Mouse (Mus musculus): Measurements from ENCODE around the gene Pdk2. TPM values are rescaled to one million over a fixed set of nuclear protein-coding genes. Genes with fewer than 3 reads are reported as not detected.

Gene Pdk2
- total RNA-seq, 2 experiments from 2014 or later = 254 to 274 TPM

DNA sequence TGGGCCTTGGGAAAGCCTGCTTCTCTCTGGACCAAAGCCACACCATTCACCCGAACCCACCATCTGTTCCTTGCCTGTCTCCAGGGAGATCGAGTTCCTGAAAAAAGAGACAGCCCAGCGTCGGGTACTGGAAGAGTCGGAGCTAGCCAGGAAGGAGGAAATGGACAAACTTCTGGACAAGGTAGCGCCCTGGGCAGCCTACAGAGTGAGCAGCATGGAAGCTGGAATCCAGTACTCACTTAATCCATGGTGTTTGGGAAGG, 36.3 kb downstream of the Pdk2 start:
- DNase-seq (ENCODE audit: low spot score in 2 of 2) = no peak

DNA sequence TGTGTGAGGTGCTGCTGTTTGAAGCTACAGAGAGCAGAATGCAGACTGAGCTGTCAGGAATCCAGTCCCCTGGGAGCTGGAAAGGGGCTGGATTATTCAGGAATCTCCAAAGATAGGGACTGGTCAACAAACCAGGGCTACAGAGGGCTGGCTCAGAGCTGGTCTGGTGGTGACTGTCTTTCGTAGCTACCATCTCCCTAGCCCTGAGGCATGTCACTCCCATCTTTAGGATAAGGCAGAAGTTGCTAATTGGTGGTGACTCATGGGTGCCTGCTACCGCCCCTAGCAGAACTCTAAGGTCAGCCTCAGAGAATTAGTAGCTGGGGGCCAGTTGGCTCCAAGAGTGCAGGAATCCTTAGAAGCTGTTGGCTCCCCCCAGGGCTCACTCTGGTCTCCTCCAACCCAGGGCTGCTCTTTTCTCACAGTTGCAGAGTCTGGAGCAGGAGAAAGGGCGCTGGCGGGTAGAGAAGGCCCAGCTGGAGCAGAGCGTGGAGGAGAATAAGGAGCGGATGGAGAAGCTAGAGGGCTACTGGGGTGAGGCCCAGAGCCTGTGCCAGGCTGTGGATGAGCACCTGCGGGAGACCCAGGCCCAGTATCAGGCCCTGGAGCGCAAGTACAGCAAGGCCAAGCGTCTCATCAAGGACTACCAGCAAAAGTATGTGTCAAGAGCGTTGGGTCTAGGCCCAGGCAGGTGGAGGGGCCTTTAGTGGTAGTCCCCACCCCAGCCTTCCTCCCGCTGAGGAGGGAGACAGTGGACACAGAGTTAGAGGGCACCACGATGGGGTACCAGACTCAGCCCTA, 36.8 kb downstream of the Pdk2 start:
- DNase-seq (ENCODE audit: low spot score in 2 of 2) = no peak

DNA sequence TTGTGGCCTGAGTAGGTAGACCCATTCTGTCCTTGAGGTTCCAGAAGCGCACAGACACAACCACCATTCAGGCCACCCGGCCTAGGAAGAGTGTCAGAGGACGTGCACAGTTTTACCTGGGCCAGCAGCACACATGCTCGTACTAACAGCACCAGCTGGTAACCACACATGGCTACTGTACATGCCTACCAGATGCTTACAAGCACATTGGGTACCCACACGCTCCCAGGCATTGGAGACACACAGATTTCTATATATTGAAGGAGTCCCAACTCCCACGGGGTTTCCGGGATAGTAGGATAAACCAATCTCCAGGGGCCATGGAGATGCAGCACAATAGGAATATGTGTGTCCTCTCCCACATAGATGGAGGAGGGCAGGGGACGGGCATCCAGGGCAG, 38.4 kb downstream of the Pdk2 start:
- no peak for DNase-seq (ENCODE audit: low spot score in 2 of 2)

DNA sequence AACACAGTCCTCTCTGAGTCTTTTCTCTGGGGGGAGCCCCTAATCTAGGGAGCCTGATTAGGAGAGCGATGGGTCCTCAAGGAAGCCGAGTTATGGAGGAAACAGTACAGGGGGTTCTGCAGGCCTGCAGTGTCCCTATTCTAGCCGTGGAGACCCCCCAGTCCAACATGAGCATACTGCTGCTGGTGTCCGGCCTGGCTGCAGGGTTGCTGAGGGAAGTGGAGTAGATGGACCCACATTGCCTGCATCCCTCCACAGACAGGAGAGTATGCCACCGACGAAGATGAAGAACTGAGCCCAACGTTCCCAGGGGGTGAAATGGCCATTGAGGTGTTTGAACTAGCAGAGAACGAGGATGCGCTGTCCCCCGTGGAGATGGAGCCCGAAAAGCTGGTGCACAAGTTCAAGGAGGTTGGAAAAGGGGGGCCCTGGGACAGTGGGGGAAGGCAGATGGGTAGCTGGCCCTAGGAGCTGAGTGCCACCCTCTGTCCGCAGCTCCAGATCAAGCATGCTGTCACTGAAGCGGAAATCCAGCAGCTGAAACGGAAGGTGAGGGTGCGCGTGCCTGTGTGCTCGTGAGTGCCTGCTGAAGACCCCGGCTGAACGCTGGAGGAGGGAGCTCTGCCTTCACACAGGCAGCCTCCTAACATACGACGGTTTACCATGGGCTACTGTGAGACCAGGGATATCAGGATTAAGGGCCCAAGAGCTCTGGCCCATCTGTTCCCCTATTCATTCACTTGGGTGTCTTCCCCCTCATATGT, 39.4 kb downstream of the Pdk2 start:
- no peak for DNase-seq (ENCODE audit: low spot score in 2 of 2)

DNA sequence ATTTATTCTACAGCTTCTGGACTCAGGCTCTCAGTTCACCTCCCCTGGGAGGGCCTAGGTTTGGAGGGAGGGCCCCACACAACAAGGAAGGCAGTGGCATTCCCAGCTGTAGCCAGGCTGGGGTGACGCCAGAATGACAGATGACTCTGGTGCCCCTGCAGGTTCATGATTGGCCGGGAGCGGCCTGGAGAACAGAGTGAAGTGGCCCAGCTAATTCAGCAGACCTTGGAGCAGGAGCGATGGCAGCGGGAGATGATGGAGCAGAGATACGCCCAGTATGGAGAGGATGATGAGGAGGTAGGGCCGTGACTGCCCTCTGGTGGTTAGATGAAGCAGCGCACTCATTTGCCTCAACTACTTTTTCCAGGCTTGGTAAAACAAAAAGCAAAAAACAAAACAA, 40.1 kb downstream of the Pdk2 start:
- DNase-seq (ENCODE audit: low spot score in 2 of 2) = peak in 1 of 2 experiments; percentile 67

DNA sequence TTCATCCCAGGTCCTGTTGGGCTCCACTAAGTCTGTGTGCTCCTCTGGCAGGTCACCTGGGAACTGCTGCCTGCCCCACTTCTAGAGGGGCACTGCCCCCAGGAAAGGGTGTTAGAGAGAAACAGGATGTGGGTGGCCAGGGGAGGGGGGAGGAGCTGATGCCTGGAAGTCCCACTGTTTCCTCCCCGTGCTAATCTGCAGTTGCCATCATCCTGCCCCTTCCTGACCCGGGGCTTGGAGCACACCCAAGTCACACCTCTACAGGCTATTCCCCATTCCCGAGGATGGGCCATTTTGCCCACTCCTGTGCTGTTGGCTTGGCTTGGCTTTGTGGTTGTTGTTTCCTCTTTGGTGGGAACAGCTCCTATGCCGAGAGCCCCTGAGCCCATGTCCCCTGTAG, 40.6 kb downstream of the Pdk2 start:
- DNase-seq (ENCODE audit: low spot score in 2 of 2) = no peak

DNA sequence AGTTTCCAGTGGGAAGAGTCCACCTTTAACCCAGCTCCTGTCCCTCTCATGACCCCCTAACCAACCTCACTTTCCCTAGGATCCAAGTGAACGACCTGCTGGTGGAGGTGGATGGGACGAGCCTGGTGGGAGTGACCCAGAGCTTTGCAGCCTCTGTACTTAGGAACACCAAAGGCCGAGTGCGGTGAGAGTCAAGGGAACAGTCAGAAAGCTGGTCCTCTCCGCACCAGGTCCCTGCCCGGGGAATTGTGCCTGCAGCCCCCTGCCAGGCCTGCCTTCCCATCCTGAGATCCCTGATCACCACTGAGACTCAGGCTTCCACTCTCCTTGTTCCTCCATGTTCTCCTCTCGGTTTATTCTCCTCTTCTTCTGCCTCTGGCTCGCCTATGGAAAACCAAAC, 41.0 kb downstream of the Pdk2 start:
- DNase-seq (ENCODE audit: low spot score in 2 of 2) = no peak

DNA sequence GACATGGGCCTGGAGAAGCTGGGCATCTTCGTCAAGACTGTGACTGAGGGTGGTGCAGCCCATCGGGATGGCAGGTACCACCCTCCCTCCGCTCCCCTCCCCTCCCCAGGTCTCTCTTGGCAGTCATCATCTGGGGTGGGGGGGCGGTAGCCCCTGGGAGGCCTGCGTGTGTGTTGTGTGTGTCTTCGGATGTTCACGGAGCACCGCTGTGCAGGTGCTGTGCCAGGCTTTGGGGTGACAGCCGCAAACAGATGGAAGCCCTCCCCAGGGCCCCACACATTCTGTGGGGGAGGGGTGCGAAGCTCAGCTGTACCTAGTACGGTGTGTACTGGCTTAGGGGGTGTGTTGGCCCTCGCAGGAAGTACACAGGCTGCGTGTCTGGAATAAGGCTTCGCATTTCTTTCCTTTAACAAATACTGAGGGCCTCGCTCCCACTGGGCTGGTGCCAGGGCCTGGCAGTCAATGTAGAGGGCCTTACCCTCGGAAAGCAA, 43.1 kb downstream of the Pdk2 start:
- DNase-seq (ENCODE audit: low spot score in 2 of 2) = no peak

DNA sequence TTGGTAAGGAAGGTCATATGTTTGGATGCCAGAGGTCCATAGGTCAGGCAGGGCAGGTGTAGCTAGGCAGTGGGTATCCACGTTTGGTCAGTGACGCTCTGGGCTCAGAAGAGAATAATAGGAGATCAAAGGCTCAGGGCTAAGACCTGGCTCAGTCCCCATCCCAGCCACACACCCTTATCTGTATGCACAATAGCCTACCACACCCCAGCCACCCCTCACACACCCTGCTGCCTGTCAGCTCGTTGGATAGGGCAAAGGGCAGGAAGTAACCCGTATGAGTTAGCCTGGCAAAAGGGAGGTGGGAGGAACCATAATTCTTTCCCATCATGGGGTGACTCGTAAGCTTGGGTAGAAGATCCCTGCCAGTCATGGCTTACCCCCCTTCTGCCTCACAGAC, 43.6 kb downstream of the Pdk2 start:
- no peak for DNase-seq (ENCODE audit: low spot score in 2 of 2)

DNA sequence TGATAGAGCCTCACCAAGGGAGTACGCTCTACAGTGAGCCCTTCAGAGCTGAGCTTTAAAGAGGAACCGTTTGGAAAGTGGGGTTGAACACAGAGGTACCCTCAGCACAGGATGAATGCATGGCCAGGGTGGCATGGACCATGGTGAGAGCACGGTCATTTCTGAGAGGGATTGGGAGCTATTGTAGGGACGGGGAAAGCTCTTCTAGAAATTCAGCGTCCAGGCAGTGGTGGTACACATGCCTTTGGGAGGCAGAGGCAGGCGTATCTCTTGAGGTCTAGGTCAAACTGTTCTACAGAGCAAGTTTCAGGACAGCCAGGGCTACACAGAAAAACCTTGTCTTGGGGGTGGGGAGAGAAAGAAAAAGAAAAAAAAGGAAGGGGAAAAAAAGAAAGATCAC, 44.2 kb downstream of the Pdk2 start:
- DNase-seq (ENCODE audit: low spot score in 2 of 2) = no peak

DNA sequence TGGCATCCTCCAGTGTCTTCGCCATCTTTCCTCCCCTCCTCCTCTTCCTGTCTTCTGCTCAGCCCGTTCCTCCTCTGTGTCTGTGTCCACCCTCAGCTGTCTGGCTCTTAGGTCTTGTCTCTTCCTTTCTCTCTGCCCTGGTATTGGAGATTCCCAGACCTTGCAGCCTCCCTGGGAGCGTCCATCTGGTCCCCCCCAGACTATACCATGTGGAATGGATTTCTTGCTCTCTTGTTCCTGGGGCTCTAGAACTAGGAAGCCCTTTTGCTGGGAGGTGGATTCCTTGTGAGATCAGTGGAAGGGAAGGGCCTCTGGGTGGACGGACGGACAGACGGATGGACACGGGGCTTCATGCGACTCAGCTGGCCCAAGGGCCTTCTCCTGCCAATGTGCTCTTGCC, 45.1 kb downstream of the Pdk2 start:
- DNase-seq (ENCODE audit: low spot score in 2 of 2) = no peak

DNA sequence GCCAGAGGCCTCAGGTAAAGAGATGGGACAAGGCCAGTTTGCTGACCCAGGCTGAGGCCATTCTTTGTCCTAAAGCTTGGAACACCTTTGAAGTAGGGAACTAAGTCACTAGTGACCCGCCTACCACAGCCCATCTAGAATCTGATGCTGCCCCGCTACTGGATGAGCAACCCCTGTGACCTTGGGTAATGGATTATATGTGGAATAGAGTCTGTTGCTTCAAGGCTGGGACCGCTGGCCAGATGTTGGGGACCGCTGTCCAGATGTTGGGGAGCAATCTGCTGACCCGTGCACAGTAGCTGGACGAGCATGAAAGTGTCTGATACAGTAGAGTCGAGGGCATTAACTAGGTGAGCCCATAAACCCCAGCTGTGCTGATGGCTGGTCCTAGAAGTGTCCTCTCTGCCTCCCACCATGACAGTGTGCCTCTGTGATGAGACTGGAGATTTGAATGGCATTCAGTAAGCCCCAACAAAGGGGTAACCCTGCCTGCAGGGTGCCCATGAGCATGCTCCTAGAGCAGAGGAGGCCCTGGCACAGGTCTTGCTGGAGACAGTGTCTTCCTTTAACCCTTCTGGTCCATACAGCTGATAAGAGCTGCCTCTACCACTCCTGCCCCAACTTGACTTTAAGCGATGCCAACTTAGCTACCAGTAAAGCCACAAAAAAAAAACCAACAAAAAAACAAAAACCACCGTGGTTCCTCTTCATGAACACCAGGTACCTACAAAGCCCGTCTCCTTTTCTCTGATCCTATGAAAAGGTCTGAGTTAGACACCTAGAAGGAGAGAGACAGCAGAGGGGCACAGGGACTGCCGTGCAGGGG, 46.0 kb downstream of the Pdk2 start:
- DNase-seq (ENCODE audit: low spot score in 2 of 2) = no peak

DNA sequence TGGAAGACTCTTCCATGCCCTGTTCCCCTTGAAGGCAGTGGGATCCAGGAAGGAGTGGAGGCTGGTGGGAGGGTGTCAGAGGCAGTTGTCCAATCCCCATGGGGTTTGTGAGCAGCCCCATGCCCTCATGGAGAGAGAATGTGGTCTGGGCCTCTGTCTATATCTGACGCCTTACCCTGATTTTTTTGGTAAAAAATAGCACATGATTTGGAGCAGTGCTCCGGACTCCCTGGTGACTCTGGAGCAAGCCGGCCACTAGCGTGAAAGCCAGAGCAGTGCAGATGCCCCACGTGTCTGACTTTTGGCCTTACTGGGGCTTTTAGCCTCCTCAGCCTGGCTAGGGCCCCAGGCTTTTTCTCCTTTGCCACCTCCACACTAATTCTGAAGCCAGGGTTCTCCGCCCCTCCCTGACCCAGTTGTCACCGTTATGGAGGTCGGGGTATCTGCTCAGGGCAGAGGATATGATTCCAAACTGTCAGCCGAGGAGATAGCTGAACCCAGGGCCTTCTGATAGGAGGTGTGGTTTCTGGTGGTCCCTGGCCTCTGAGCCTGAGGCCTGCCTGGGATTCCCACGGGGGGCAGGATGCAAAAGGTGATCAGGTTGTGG, 46.8 kb downstream of the Pdk2 start:
- DNase-seq (ENCODE audit: low spot score in 2 of 2) = no peak

DNA sequence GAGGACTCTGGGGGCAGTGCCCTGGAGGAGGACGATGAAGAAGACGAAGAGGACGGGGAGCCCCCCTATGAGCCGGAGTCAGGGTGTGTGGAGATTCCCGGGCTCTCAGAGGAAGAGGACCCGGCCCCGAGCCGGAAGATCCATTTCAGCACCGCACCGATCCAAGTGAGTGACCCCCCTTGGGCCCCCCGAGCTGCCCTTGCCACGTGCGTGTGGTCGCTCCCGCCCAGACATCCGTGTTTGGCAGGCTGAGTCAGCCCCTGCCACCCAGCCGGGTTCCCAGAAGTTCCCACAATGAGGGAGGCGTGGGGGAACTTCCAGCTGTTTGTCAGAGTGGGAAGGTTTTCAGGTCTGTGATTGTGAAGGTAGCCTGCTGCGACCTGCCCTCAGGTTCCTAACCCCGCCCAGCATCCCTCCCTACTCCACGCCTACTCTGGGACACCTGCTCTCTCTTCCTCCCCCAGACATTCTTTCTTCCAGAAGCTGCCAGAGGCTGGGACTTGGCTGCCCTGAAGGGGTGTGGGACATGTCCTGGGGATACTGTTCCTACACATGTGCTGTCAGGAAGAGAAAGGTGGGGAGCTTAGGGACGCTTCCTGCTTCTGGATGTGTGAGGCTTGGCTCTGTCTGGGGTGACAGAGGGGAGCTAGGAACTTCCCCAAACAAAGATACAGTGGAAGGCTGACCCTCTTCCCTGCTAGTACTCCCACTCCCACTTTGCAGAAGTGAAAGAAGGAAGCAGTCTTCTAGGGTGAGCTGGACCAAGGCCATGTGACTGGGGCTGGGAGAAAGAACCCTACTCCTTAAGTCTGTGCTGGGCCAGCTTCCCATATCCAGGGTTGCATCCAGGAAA, 48.2 kb downstream of the Pdk2 start:
- peak in 1 of 2 experiments; percentile 62 for DNase-seq (ENCODE audit: low spot score in 2 of 2)

DNA sequence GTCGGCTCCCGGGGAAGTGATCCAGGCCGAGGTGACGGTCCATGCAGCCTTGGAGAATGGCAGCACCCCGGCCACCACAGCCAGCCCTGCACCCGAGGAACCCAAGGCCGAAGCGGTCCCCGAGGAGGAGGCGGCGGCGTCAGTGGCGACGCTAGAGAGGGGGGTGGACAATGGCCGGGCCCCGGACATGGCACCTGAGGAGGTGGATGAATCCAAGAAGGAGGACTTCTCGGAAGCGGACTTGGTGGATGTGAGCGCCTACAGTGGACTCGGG, 48.7 kb downstream of the Pdk2 start:
- no peak for DNase-seq (ENCODE audit: low spot score in 2 of 2)

DNA sequence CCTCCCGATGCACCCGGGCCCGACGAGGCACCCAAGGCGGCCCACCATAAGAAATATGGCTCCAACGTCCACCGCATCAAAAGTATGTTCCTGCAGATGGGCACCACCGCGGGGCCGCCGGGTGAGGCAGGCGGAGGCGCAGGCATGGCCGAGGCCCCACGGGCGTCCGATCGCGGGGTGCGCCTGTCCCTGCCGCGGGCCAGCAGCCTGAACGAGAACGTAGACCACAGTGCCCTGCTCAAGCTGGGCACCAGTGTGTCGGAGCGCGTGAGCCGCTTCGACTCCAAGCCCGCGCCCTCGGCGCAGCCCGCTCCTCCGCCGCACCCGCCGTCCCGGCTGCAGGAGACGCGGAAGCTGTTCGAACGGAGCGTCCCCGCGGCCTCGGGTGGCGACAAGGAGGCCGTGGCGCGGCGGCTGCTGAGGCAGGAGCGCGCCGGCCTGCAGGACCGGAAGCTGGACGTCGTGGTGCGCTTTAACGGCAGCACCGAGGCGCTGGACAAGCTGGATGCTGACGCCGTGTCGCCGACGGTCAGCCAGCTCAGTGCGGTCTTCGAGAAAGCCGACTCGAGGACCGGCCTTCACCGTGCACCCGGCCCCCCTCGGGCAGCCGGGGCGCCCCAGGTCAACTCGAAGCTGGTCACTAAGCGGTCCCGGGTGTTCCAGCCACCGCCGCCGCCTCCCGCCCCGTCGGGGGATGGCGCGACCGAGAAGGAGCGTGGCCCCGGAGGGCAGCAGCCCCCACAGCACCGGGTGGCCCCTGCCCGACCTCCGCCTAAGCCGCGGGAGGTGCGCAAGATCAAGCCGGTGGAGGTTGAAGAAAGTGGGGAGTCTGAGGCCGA, 49.3 kb downstream of the Pdk2 start:
- DNase-seq (ENCODE audit: low spot score in 2 of 2) = peak in 1 of 2 experiments; percentile 58

DNA sequence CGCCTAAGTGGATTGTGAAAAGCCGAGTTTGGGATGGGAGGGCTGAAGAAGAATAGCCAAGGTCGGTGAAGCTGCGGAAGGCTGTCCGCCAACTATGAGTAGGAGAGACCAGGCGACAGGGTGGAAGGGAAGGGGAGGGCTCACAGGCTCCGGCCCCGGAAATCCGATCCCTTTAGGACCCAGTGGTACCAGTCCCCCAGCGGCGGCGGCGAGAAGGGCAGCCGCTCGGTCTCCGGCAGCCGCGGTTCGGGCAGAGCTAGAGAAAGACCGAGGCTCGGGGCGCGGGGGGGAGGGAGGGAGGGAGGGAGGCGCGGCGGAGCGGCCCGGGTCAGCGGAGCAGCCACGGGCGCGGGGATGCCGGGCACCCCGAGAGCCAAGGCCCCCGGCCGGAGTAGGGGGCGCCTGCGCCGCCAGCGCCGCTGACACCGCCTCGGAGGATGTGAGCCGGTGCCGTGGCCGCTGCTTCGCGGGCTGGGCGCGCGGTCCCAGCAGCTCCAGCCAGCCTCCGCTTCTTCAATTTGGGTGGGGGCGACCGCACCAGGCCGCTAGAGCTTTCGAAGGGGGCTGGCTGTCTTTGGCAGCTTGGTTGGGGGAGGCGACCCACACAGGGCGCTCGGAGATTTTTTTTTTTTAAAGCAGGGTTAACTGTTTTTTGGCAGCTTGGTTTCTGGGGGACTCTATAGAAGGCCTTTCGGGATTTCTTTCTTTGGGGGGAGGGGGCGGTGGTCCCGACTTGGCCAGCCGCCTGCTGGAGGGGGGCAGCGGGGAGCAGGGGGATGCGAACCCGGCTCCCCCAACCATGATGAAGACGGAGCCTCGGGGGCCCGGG, 50.2 kb downstream of the Pdk2 start, which contains the start of gene Ppp1r9b:
Gene Ppp1r9b (plus strand): TSS at position 287 of the 829 bp plus-strand sequence.
- DNase-seq (ENCODE audit: low spot score in 2 of 2) = peak; percentile 85 to 93

DNA sequence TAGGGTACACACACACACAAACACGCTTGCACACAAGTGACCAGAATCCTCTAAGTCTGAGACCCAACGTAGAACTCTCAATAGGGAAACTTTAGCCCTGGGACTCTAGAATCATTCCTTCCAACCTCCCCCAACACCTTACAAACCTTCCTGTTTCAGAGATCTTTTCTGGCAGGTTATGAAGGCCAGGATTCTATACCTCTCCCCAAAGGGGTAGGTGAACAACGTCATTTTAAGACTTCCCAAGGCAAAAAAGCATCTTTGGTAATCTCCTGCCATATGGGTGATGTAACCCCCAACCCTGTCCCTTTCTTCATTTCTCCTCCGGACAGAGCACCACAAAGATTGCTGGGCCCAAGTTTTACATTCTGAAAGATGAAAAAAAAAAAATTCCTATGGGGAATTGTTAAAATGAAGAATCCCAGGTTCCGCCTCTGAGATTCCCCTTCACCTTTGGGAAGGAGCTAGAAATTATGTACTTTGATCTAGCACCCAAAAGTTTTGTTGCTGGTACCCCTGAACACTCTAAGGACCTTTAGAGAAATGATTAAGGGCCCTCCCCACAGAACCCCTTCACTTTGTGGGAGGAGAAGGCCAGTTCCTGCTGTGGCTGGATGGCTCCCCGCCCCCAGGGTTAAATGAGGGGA, 50.9 kb downstream of the Pdk2 start:
- DNase-seq (ENCODE audit: low spot score in 2 of 2) = no peak
